Mouse (Mus musculus) CH12.LX (cell line): ENCODE measurements at regions not wholly inside any gene's neighbourhood (a gene's known extent, or its start where the extent isn't known, plus 50 kb on each side); places are given as distances from the start of the nearest gene placed in this dataset.

ENCODE experiments used
- CHD1 ChIP-seq: IDR thresholded peaks from 2 replicates; pipeline ENCODE4 v1.6.1; 2012; ENCODE audit warnings: low read depth, low read length, improper control_type of control experiment, inconsistent platforms
- CTCF ChIP-seq, 2 experiments: IDR thresholded peaks in 1 of 2; conservative IDR thresholded peaks in 1 of 2; 2 replicates each; pipeline ENCODE4 v1.5.1; 2011 to 2012; ENCODE audit warnings: low read depth in 2 of 2, low read length in 2 of 2, improper control_type of control experiment in 1 of 2, inconsistent platforms in 1 of 2, mild to moderate bottlenecking in 1 of 2, moderate library complexity in 1 of 2
- EP300 ChIP-seq: IDR thresholded peaks from 2 replicates; pipeline ENCODE4 v1.6.1; 2011; ENCODE audit warnings: low read length, improper control_type of control experiment
- ETS1 ChIP-seq: conservative IDR thresholded peaks from 2 replicates; pipeline ENCODE4 v1.6.1; 2012; ENCODE audit warnings: low read depth, mild to moderate bottlenecking, inconsistent platforms, low read length, improper control_type of control experiment, moderate library complexity
- GABPA ChIP-seq: IDR thresholded peaks from 2 replicates; pipeline ENCODE4 v1.6.1; 2012; ENCODE audit warnings: low read depth, low read length, improper control_type of control experiment, inconsistent platforms; ENCODE audit not compliant: insufficient replicate concordance
- JUND ChIP-seq: conservative IDR thresholded peaks from 2 replicates; pipeline ENCODE4 v1.6.1; 2011; ENCODE audit warnings: low read depth, low read length, improper control_type of control experiment
- KAT2A ChIP-seq: IDR thresholded peaks from 2 replicates; pipeline ENCODE4 v1.6.1; 2012; ENCODE audit warnings: low read length, improper control_type of control experiment, inconsistent platforms; ENCODE audit not compliant: insufficient replicate concordance
- NELFE ChIP-seq: IDR thresholded peaks from 2 replicates; pipeline ENCODE4 v1.6.1; 2011; ENCODE audit warnings: low read depth, low read length, improper control_type of control experiment
- USF1 ChIP-seq: IDR thresholded peaks from 2 replicates; pipeline ENCODE4 v1.6.1; 2014; ENCODE audit warnings: low read depth, mild to moderate bottlenecking, inconsistent platforms, low read length, improper control_type of control experiment
- ZC3H11A ChIP-seq: IDR thresholded peaks from 2 replicates; pipeline ENCODE4 v1.6.1; 2012; ENCODE audit warnings: low read depth, mild to moderate bottlenecking, inconsistent platforms, low read length, improper control_type of control experiment
- ZKSCAN1 ChIP-seq: IDR thresholded peaks from 2 replicates; pipeline ENCODE4 v1.6.1; 2012; ENCODE audit warnings: low read depth, inconsistent platforms, low read length, improper control_type of control experiment, borderline replicate concordance
- ZNF384 ChIP-seq: IDR thresholded peaks from 2 replicates; pipeline ENCODE4 v1.6.1; 2012; ENCODE audit warnings: low read depth, low read length, improper control_type of control experiment, inconsistent platforms

DNA sequence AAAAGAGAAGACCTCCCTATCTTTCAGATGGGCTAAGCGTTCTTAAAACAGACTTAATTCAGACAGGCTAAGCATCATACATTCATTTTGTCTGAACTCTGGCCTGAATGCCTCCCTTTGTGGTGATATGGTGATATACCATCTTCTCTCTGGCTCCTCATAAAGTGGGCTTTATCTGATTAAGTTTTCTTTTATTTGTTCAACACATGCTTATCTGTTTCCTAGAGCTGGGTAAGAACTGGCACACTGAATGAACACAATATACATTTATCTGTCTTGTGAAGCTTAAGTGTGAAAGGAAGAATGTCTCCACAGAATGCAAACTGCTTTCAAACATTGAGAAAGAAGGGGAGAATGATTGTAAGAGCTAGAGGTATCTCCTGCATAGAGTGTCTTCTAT is 160.7 kb upstream of the P2ry1 start:
- no peak for TF ChIP-seq ZNF384
- TF ChIP-seq CTCF (conservative IDR thresholded peaks at IDR 0.05 in 1 of 2, IDR thresholded peaks at IDR 0.05 in 1 of 2; ENCODE audit: low read depth in 2 of 2, low read length in 2 of 2): no peak
- TF ChIP-seq NELFE: no peak
- TF ChIP-seq EP300: no peak
- no peak for TF ChIP-seq ZKSCAN1
- TF ChIP-seq CHD1: no peak
- no peak for TF ChIP-seq USF1
- TF ChIP-seq GABPA: no peak
- TF ChIP-seq ETS1: no peak
- TF ChIP-seq JUND: no peak
- no peak for TF ChIP-seq ZC3H11A
- TF ChIP-seq KAT2A: no peak
